Mouse (Mus musculus) hindbrain, postnatal 0 days (tissue): ENCODE measurements at regions not wholly inside any gene's neighbourhood (a gene's known extent, or its start where the extent isn't known, plus 50 kb on each side); places are given as distances from the start of the nearest gene placed in this dataset.
A peak's percentile ranks its signal among the peaks of the same experiment; 100 is the strongest.

ENCODE experiments used
- ATAC-seq: fragments of 200-750 bp; cut with Nextera tagmentation; 2 replicates; pipeline ENCODE4 v1.8.0; 2017; ENCODE audit warnings: mild to moderate bottlenecking, moderate TSS enrichment, moderate library complexity
- DNase-seq: peaks from one replicate; pipeline ENCODE4 v3.0.0-alpha.2; 2015; ENCODE audit warnings: low spot score
- H3K27ac ChIP-seq: fragments of 300-500 bp; sonication (generic); 2 replicates; pipeline ENCODE4 v1.5.1; 2014; ENCODE audit warnings: mild to moderate bottlenecking
- H3K27me3 ChIP-seq: fragments of 300-500 bp; sonication (generic); 2 replicates; pipeline ENCODE4 v1.6.1; 2014; ENCODE audit warnings: low read length, mixed read lengths; ENCODE audit not compliant: insufficient read depth
- H3K36me3 ChIP-seq: fragments of 300-500 bp; sonication (generic); 2 replicates; pipeline ENCODE4 v1.6.1; 2014; ENCODE audit warnings: low read length, mixed read lengths; ENCODE audit not compliant: insufficient read depth
- H3K4me1 ChIP-seq: fragments of 300-500 bp; sonication (generic); 2 replicates; pipeline ENCODE4 v1.6.1; 2014; ENCODE audit warnings: antibody characterized with exemption, low read length, mixed read lengths; ENCODE audit not compliant: insufficient read depth
- H3K4me2 ChIP-seq: fragments of 300-500 bp; sonication (generic); 2 replicates; pipeline ENCODE4 v1.6.1; 2014; ENCODE audit warnings: low read depth, mild to moderate bottlenecking, low read length, moderate library complexity, mixed read lengths
- H3K4me3 ChIP-seq: fragments of 300-500 bp; sonication (generic); 2 replicates; pipeline ENCODE4 v1.5.1; 2014; ENCODE audit warnings: low read length
- H3K9ac ChIP-seq: fragments of 300-500 bp; sonication (generic); replicated peaks from 2 replicates; pipeline ENCODE4 v1.6.1; 2014; ENCODE audit warnings: mild to moderate bottlenecking, low read length, moderate library complexity, mixed read lengths
- H3K9me3 ChIP-seq: fragments of 300-500 bp; sonication (generic); 2 replicates; pipeline ENCODE4 v1.6.1; 2016; ENCODE audit warnings: low read length, mixed read lengths
- CTCF ChIP-seq: IDR thresholded peaks from 2 replicates; pipeline ENCODE4 v1.5.1; 2016; ENCODE audit warnings: antibody characterized with exemption, control low read depth, low read depth
- WGBS: fragments of 180-500 bp; shearing (Covaris S2); extraction: QIAGEN DNeasy Blood & Tissue Kit; methylation state at CpG from one replicate; pipeline ENCODE4 v1.1.7; 2014; 5-methylcytosine and 5-hydroxymethylcytosine counted together
- microRNA-seq, 2 experiments: library from miRNA; unstranded; fragments of <30 nt; microRNA quantifications; one replicate each; pipeline ENCODE4; 2016

- Histone ChIP-seq H3K9ac (no peak overlapping the region), H3K36me3 (no peaks in the 10 kb centered on the region), H3K4me1 (no peaks in the 10 kb centered on the region), H3K9me3 (no peaks in the 10 kb centered on the region), H3K27me3 (no peaks in the 10 kb centered on the region), H3K4me2 (no peak overlapping the region), H3K27ac (no peak overlapping the region), H3K4me3 (no peak overlapping the region)
- WGBS = 67% methylated on average over 7 of the region's 7 CpGs
- DNase-seq = peak; percentile 80
- TF ChIP-seq CTCF = no peak
- peak; percentile 77 for ATAC-seq
These were observed 63.4 kb upstream of the Syt1 start for GRCm38 (mm10) chr10:109074218-109074617.

Small RNA genes in the stretch of these regions (microRNA-seq; reads per million reads assigned to microRNA genes)
- 0 reads per million in 2 experiments for gene Gm44495
